Comparison of ENCODE assay signal across 8 mouse cellular contexts in the genomic region with DNA sequence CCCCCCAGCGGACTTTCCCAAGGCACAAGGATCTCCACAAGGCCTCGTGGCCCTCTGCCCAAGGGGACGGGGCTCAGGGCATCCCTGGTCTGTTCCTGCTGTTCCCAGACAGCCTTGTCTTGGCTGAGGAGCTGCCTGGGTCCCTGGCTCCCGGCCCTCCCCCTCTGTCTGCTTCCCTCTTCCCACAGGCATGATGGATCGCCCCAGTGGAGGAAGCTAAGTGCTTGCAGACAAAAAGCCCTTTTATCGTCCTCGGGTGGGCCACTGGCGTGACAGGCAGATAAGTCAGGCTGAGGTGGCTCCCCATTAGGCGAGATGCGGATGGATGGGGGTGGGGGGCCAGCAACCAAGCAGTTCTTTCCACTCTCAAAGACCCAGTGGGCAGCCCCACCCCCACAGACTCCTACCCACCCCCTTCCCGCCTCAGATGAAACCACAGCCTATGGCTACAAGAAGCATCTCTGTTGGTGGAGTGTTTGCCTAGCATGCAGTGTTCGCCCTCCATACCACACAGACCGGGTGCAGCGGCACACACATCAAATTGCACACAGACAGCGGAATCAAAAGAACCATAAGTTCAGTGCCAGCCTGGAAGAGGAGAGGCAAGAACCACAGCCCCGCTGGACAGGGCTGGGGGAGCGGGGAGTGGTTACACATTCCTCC. TPM values are rescaled to one million over a fixed set of nuclear protein-coding genes. Genes with fewer than 3 reads are reported as not detected.
DNase-seq lines count a peak whose midpoint lies in the region; ATAC-seq lines count a peak whose summit lies in the region.

No protein-coding gene starts in this region.

- H3K9me3 ChIP-seq in heart, embryonic 15.5 days (replicated peaks): no peaks in the 10 kb centered on the region

- H3K27ac ChIP-seq in heart, embryonic 15.5 days: peak overlapping the region; percentile 71

- intact Hi-C loops in gastrocnemius, postnatal 36 days (cut with DNase I): no loop called here

- peak overlapping the region; percentile 29 for H3K4me2 ChIP-seq in heart, embryonic 15.5 days

- peak; percentile 34 for ATAC-seq in heart, embryonic 15.5 days (replicated peaks; ENCODE audit: insufficient number of reproducible peaks, insufficient read depth, low FRiP score, low read depth)

- H3K4me1 ChIP-seq in heart, embryonic 15.5 days (replicated peaks): peaks cover 99% of the 10 kb centered on the region

- DNase-seq in kidney, adult 9 months: peak; percentile 57
- no peak for DNase-seq in kidney, adult 11 months
- DNase-seq in adrenal gland, postnatal 25 days: peak; percentile 50
- DNase-seq in liver: peak; percentile 57
- peak; percentile 57 for DNase-seq in retina, embryonic 14.5 days (ENCODE audit: low spot score)
- DNase-seq in left cerebral cortex, adult 8-10 months (ENCODE audit: low spot score in 2 of 2): no peak
- no peak for DNase-seq in gastrocnemius, postnatal 36 days

- no peak overlapping the region for H3K4me3 ChIP-seq in heart, embryonic 15.5 days

- 21% methylated on average over 17 of the region's 17 CpGs for WGBS in heart, embryonic 15.5 days

- peak overlapping the region; percentile 30; the same call in 1 of the 2 replicates for H3K9ac ChIP-seq in heart, embryonic 15.5 days

- H3K27me3 ChIP-seq in heart, embryonic 15.5 days: no peaks in the 10 kb centered on the region

- H3K36me3 ChIP-seq in heart, embryonic 15.5 days: no peaks in the 10 kb centered on the region

RNA-seq across cellular contexts. Expression of a gene that starts 27.0 kb away (rescaled TPM):
- 316 and 358 TPM in 2 replicates for total RNA-seq in adrenal gland, postnatal 25 days (2021)
- 14.9 and 22.2 TPM in 2 replicates for polyA plus RNA-seq in heart, embryonic 15.5 days (2015; fragmentation: Nextera tagmentation; extraction: Ambion mirVana)
- total RNA-seq in left cerebral cortex, adult 8-10 months (2022): 100 to 1,000 TPM; 171 to 184 (median 179) TPM
- total RNA-seq in gastrocnemius, postnatal 36 days (2021): 100 to 1,000 TPM; 102 to 112 TPM

Comparison
In these comparisons a context has a peak if more than half of its experiments do, and no peak if none do; other contexts are left out.
1. DNase-seq: peak in kidney, adult 9 months (single experiment), adrenal gland, postnatal 25 days (single experiment), liver (single experiment) and retina, embryonic 14.5 days (single experiment); none in kidney, adult 11 months (single experiment), left cerebral cortex, adult 8-10 months (0 of 2) and gastrocnemius, postnatal 36 days (0 of 2).